Mouse (Mus musculus) intestine, embryonic 14.5 days (tissue): ENCODE measurements at regions not wholly inside any gene's neighbourhood (a gene's known extent, or its start where the extent isn't known, plus 50 kb on each side); places are given as distances from the start of the nearest gene placed in this dataset.

Source experiments
- ATAC-seq: fragments of 200-750 bp; cut with Nextera tagmentation; replicated peaks from 2 replicates; pipeline ENCODE4 v1.8.0; 2017; ENCODE audit warnings: low read depth, moderate number of reproducible peaks, moderate TSS enrichment, moderate library complexity; ENCODE audit not compliant: low FRiP score, low TSS enrichment
- DNase-seq: peaks from one replicate; pipeline ENCODE4 v3.0.0-alpha.2; 2018; ENCODE audit warnings: low spot score
- H3K27ac ChIP-seq: fragments of 300-500 bp; sonication (generic); 2 replicates; pipeline ENCODE4 v1.5.1; 2014; ENCODE audit warnings: low read depth, mild to moderate bottlenecking, control low read depth
- H3K27me3 ChIP-seq: fragments of 300-500 bp; sonication (generic); replicated peaks from 2 replicates; pipeline ENCODE4 v1.6.1; 2014; ENCODE audit warnings: low read length, control low read depth; ENCODE audit not compliant: control insufficient read depth, insufficient read depth
- H3K36me3 ChIP-seq: fragments of 300-500 bp; sonication (generic); 2 replicates; pipeline ENCODE4 v1.6.1; 2014; ENCODE audit warnings: low read length, control low read depth; ENCODE audit not compliant: control insufficient read depth, insufficient read depth
- H3K4me1 ChIP-seq: fragments of 300-500 bp; sonication (generic); replicated peaks from 2 replicates; pipeline ENCODE4 v1.6.1; 2014; ENCODE audit warnings: low read length, control low read depth, mixed read lengths; ENCODE audit not compliant: control insufficient read depth, insufficient read depth
- H3K4me2 ChIP-seq: fragments of 300-500 bp; sonication (generic); 2 replicates; pipeline ENCODE4 v1.6.1; 2014; ENCODE audit warnings: low read length
- H3K4me3 ChIP-seq: fragments of 300-500 bp; sonication (generic); 2 replicates; pipeline ENCODE4 v1.5.1; 2014; ENCODE audit warnings: low read depth, low read length, control low read depth, mixed read lengths
- H3K9ac ChIP-seq: fragments of 300-500 bp; sonication (generic); 2 replicates; pipeline ENCODE4 v1.6.1; 2014; ENCODE audit warnings: mild to moderate bottlenecking, low read length
- H3K9me3 ChIP-seq: fragments of 300-500 bp; sonication (generic); 2 replicates; pipeline ENCODE4 v1.6.1; 2016; ENCODE audit warnings: low read length, control low read depth; ENCODE audit not compliant: control insufficient read depth
- WGBS: fragments of 180-500 bp; shearing (Covaris S2); extraction: QIAGEN DNeasy Blood & Tissue Kit; methylation state at CpG from one replicate; pipeline ENCODE4 v1.1.7; 2014; 5-methylcytosine and 5-hydroxymethylcytosine counted together

DNA sequence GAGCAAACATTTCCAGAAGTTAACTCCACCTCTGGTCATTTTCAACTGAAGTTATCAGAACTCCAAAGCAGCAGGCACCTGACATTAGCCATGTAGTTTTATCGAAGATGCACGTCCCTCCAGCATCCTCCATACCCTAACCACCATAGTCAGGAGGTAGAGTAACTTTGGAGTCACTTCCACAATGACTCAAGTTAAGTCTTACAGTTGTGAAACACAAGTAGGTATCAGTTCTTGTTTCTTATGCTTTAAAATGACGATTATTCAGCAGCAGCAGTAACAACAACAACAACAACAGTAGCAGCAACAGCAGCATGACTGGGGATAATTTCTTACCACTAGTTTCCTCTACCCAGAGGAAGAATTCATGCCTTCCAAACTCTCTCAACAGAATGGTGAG lies 51.3 kb upstream of the Tank start:
- no peak for DNase-seq

DNA sequence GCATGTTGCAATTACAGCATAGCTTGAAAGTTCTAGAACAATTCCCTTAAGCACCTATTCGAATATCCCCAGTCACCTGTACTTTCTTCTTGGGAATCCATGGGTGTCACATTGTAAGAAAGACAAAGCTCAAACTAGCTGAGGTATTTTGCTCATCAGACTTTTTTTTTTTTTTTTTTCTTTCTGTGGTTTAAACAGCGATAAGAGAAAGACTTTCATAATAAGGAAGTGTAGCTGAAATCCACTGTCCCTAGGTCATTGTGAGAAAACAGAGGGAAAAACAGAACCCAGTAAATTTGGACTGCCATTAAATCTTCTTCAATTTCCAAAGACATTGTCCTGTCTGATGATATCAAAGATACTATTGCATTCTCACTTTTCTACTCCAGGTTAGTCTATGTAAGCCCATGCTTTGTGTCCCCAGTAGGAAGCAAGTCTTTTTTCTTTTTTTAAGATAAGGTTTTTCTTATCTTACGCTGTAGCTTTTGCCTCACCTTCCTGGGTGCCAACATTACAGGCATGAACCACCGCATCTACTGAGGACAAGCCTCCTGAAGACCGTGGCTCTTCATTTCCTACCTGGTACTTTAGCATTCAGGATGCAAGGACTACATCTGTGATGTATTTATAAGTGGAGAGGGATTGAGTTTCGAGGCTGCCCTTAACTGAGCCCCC lies 54.2 kb upstream of the Tank start:
- DNase-seq, result no peak
- H3K27ac ChIP-seq, result no peak overlapping the region
- H3K27me3 ChIP-seq, result no peaks in the 10 kb centered on the region
- no peak overlapping the region for H3K4me3 ChIP-seq
- no peak overlapping the region for H3K4me2 ChIP-seq
- no peak for ATAC-seq
- H3K4me1 ChIP-seq, result no peaks in the 10 kb centered on the region
- H3K9ac ChIP-seq, result no peak overlapping the region
- 85% methylated on average over 6 of the region's 6 CpGs for WGBS
- H3K9me3 ChIP-seq, result no peaks in the 10 kb centered on the region
- no peaks in the 10 kb centered on the region for H3K36me3 ChIP-seq

More for the DNA sequence above, 51.3 kb upstream of the Tank start:
- Histone ChIP-seq H3K4me2 (no peak overlapping the region), H3K4me3 (no peak overlapping the region), H3K9ac (no peak overlapping the region), H3K4me1 (no peaks in the 10 kb centered on the region), H3K9me3 (no peaks in the 10 kb centered on the region), H3K27ac (no peak overlapping the region), H3K36me3 (no peaks in the 10 kb centered on the region), H3K27me3 (no peaks in the 10 kb centered on the region)
- ATAC-seq, result no peak
- WGBS, result 91% methylated on average over 3 of the region's 3 CpGs

DNA sequence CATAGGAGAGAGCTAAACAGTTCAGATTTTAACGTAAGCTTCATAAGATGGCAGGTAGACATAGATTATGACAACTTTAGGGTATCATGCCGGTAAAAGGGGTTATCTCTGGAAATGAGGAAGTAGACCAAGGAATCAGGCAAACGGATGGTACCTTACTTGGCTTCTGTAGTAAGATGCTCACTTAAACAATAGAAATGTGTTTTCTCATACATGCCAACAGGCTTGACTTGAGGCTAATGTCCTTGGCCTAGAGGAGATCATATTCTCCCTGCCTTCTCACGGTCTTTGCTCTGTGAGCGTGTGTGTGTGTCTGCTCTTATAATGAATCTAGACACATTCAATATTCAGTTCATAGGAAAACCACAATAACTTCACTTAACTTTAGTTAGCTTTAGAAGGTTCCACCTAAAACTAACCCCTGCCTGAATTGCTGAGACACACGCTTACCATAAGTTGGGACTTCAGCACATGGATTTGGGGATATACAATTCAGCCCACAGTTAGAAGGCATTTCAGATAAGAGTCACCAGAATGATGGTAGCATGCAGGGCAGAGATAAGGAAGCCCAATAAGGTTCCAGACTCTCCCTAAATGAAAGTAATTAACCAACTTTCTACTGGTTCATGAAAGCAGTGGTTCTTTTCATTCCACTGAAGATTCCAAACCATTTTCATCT lies 63.8 kb upstream of the Tank start:
- DNase-seq, result no peak
- Histone ChIP-seq H3K27ac (no peak overlapping the region), H3K4me1 (no peaks in the 10 kb centered on the region), H3K27me3 (no peaks in the 10 kb centered on the region), H3K4me2 (no peak overlapping the region), H3K9me3 (no peaks in the 10 kb centered on the region), H3K4me3 (no peak overlapping the region), H3K36me3 (no peaks in the 10 kb centered on the region), H3K9ac (no peak overlapping the region)
- no peak for ATAC-seq
- 92% methylated on average over 6 of the region's 6 CpGs for WGBS

DNA sequence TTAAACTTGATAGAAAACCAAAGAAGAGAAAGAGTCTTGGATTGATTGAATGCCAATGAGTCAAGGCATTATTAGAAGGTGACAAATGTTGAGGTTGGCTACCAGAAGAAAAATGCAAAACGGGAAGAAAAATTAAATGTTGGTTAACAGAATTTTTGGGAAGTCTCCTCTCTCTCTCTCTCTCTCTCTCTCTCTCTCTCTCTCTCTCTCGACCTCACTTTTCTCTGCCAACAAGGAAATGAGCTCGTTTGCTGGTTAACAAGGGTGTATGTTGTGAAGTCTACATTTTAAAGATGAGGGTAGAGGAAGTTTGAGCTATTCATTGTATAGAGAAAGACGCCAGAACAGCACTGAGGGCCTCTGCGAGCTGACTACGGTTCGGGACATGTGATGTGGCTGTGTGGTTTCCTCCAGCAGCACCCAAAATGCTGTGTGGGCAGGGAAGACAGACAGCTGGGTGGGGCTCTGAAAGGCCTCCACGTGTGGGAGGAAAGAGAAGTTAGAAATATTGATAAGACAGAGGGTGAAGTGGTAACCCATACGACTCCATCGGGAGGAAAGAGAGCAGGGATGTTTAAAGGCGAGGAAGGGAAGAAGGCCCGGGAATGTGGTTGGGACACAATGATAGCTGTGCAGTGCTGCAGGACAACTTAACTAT lies 64.5 kb upstream of the Tank start:
- H3K9me3 ChIP-seq, result no peaks in the 10 kb centered on the region
- DNase-seq (no peak), ATAC-seq (no peak)
- H3K4me3 ChIP-seq, result no peak overlapping the region
- H3K4me2 ChIP-seq, result no peak overlapping the region
- H3K9ac ChIP-seq, result no peak overlapping the region
- 77% methylated on average over 12 of the region's 12 CpGs for WGBS
- no peaks in the 10 kb centered on the region for H3K27me3 ChIP-seq
- H3K4me1 ChIP-seq, result no peaks in the 10 kb centered on the region
- no peaks in the 10 kb centered on the region for H3K36me3 ChIP-seq
- no peak overlapping the region for H3K27ac ChIP-seq

DNA sequence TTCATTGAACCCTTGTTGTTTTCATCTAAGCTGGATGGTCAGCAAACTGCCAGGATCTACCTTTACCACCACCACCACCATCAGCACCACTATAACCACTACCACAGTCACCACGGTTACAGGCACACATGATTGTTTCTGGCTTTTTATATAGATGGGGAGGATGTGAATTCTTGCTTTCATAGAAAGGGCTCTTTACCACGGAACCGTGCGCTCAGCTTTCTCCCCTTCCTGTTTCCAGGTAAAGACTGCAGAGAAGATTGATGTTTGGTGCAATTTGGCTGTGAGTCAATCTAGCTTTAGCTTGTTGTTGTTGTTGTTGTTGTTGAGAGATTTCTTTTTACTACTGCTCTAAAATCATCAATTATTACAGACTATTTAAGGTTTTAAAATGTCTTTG lies 74.8 kb upstream of the Tank start:
- H3K9ac ChIP-seq, result no peak overlapping the region
- H3K4me1 ChIP-seq, result no peaks in the 10 kb centered on the region
- H3K36me3 ChIP-seq, result no peaks in the 10 kb centered on the region
- no peak overlapping the region for H3K27ac ChIP-seq
- WGBS, result 80% methylated on average over 4 of the region's 4 CpGs
- DNase-seq (no peak), ATAC-seq (no peak)
- no peak overlapping the region for H3K4me3 ChIP-seq
- no peaks in the 10 kb centered on the region for H3K9me3 ChIP-seq
- no peaks in the 10 kb centered on the region for H3K27me3 ChIP-seq
- no peak overlapping the region for H3K4me2 ChIP-seq

DNA sequence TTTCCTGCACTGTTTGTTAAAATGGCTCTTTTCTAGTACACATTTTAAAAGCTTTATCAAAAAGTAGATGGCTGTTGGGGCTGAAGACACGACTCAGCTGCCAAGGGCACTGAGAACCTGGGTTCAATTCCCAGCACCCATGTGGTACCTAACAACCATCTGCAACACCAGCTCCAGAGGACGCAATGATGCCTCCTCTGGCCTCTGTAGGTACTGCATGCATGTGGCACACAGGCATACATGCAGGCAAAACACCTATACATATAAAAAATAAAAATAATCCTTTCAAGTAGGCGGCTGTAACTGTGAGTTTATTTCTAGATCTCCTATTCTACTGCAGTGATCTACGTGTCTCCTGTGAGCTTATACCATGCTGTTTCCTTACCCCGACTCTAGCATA lies 76.5 kb upstream of the Tank start:
- 92% methylated on average over 5 of the region's 5 CpGs for WGBS
- Histone ChIP-seq H3K9ac (no peak overlapping the region), H3K4me2 (no peak overlapping the region), H3K36me3 (no peaks in the 10 kb centered on the region), H3K4me3 (no peak overlapping the region), H3K9me3 (no peaks in the 10 kb centered on the region), H3K27me3 (no peaks in the 10 kb centered on the region), H3K27ac (no peak overlapping the region), H3K4me1 (no peaks in the 10 kb centered on the region)
- ATAC-seq (no peak), DNase-seq (no peak)

DNA sequence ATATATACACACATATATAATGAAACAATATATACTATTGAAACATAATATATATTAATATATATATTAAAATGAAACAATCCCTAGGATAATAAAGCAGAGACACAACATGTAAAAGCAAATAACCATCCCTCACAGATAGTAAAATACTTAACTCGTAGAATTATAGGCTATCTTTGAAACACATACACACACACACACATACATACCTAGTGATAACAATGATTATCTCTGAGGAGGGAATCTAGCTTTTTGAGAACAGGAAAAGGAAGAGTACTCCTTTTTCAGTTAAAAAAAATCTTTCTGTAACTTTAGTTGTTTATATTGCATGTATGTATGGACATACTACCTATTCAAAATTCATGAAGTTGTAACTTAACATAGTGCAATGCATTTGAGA lies 79.1 kb upstream of the Tank start:
- Histone ChIP-seq H3K36me3 (no peaks in the 10 kb centered on the region), H3K4me2 (no peak overlapping the region), H3K9ac (no peak overlapping the region), H3K4me1 (no peaks in the 10 kb centered on the region), H3K9me3 (no peaks in the 10 kb centered on the region), H3K27ac (no peak overlapping the region), H3K4me3 (no peak overlapping the region), H3K27me3 (no peaks in the 10 kb centered on the region)
- 79% methylated on average over 1 of the region's 1 CpGs for WGBS
- DNase-seq (no peak), ATAC-seq (no peak)

DNA sequence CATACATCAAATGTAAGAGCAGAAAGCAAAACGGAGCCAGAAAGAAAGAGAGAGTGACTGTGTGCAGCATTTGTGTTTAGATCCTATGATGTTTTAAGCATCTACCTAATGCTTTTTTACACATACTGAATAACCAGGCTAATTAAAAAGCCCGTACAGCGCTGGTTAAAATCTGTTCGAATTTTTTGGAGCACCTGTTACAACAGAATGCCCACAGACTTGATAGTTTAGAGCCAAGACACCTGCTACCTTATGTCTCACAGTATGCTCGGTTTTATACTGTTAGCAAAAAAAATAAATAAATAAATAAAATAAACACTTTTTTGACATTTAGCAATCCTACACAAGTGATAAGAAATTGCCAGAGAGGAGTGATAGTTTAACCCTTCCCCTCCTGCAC lies 80.5 kb upstream of the Tank start:
- Histone ChIP-seq H3K36me3 (no peaks in the 10 kb centered on the region), H3K27me3 (no peaks in the 10 kb centered on the region), H3K4me3 (no peak overlapping the region), H3K4me1 (no peaks in the 10 kb centered on the region), H3K9me3 (no peaks in the 10 kb centered on the region), H3K27ac (no peak overlapping the region), H3K4me2 (no peak overlapping the region), H3K9ac (no peak overlapping the region)
- ATAC-seq (no peak), DNase-seq (no peak)
- 70% methylated on average over 5 of the region's 5 CpGs for WGBS

DNA sequence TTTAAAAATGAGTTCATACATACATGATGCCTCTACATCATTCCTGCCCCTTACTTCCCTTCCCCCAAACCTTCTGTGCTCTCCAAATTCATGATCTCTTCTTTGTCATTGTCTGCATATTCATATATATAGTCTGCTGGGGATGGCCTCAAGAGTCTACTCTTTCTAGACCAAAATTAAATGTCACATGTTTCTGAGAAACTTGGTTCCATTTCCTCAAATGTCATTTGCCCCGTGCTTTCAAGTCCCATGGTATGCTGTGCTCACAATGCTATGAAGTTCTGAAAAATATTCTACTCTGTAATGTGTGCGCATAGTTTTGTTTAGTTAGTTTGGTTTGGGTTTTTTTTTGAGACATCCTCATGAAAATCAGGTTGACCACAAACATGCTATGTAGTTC lies 81.4 kb upstream of the Tank start:
- no peak overlapping the region for H3K4me3 ChIP-seq
- H3K4me2 ChIP-seq, result no peak overlapping the region
- WGBS, result 88% methylated on average over 2 of the region's 2 CpGs
- DNase-seq (no peak), ATAC-seq (no peak)
- H3K36me3 ChIP-seq, result no peaks in the 10 kb centered on the region
- H3K27me3 ChIP-seq, result no peaks in the 10 kb centered on the region
- H3K9me3 ChIP-seq, result no peaks in the 10 kb centered on the region
- H3K4me1 ChIP-seq, result no peaks in the 10 kb centered on the region
- no peak overlapping the region for H3K9ac ChIP-seq
- no peak overlapping the region for H3K27ac ChIP-seq
